Mouse (Mus musculus): Measurements from ENCODE around the gene Acsl4.

Gene Acsl4

DNA sequence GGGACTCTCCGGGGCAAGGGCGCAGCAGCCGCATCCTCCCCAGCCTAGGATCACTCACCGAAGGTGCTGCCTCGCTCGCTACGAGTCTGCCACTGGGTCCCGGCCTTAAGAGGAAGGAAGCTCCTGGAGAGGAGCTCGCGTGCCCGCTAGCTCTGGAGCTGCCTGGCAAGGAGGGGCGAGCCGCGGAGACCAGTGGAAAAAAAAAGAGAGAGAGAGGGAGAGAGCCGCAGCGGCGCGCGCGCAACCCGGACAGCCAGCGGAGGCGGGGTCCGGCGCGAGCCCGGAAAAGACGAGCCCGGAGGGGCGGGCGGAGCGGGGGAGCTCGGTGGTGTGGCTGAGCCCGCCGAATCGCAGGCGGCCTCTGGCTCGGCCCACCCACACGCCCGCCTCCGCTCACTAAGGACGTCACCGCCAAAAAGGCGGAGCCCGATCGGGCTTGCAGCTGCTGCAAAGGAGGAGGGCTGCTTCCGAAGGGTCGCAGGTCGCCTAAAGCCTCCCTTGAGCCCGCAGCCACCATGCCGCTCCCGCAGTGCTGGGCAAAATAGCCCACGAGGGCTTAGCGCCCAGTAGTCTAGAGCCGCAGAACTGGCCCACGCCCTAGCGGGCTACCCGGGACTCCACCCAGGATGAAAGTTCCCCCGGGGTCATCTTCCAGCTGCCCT is at the start of gene Acsl4:
Gene Acsl4 (minus strand): TSS at position 289 of the 662 bp plus-strand sequence.
- DNase-seq (ENCODE audit: low read depth in 1 of 2, low spot score in 2 of 2): peak; percentile 60 to 81

DNA sequence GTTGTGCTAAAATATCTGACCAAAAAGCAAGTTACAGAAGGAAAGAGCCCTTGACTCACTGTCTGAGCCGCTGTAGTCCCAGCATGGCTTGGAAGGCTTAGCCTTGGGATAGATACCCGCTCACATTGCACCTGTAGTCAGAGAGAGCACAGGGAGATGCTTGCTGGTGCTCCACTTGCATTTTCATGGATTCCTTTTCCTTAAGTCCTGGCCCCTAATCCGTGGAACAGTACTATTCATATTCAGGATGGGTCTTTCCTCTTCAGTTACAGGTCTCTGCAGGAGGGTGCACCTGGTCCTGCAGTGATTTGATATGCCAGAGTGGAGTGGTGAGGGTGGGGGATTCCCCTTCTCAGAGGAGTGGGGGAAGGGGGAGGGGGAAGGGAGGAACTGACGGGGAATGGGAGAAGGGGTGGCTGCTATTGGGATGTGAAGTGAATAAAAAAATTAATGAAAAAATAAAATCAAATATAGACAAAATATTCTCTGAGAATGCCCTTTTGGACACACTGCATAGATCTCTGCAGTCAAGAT is 47.7 kb upstream of the Acsl4 start:
- DNase-seq (ENCODE audit: low read depth in 1 of 2, low spot score in 2 of 2): no peak

DNA sequence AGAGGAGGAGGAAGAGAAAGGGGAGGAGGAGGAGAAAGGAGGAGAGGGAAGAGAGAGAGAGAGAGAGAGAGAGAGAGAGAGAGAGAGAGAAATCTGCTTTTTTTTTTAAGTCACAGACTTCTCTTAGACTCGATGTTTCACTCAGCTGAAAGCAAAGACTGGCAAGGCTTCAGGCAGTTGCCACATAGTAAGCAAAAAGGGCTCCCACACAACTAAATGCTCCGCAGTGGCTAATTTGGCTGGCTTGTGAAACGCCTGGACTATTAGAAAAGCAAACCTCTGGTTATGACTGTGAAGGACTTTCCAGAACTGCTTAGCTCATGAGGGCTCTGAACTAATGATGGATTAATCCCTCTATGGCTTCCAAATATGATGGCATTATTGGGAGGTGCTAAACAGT is 42.5 kb upstream of the Acsl4 start:
- no peak for DNase-seq (ENCODE audit: low read depth in 1 of 2, low spot score in 2 of 2)

DNA sequence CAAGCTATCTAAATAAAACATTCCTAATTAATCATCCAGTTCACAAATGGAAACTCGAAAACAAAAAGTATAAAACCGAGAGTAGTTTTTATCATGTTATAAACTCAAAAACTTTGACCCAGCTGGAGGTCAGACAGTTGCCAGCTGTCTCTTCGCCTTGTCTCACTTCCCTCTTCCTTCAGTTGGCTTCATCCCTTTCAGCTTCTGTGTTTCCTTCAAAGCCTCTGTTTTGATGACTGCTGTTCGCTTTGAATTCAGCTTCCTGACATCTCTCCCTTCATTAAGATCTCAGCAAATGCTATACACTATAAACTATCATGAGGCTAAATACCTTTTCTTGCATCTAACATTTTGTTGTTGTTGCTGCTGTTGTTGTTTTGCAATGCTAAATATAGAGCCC is 36.8 kb upstream of the Acsl4 start:
- DNase-seq (ENCODE audit: low read depth in 1 of 2, low spot score in 2 of 2): no peak

DNA sequence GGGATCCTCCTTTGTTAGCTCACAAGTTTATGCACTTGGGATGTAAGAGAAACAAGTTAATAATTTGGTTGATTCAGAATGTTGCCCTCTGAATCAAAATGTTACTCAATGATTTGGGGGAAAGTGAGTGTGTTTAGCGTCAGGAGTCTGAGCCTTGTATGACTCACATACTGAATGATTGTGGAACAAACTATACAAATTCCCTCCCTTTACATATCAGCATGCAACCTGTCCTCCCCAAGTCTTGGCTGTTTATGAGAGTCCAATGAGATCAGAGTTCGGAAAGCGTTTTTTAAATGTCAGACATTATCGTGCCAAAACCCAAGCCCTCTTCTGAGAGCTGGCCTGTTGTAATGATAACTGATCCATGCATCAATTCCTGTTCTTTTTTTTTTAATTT is 36.3 kb upstream of the Acsl4 start:
- no peak for DNase-seq (ENCODE audit: low read depth in 1 of 2, low spot score in 2 of 2)

DNA sequence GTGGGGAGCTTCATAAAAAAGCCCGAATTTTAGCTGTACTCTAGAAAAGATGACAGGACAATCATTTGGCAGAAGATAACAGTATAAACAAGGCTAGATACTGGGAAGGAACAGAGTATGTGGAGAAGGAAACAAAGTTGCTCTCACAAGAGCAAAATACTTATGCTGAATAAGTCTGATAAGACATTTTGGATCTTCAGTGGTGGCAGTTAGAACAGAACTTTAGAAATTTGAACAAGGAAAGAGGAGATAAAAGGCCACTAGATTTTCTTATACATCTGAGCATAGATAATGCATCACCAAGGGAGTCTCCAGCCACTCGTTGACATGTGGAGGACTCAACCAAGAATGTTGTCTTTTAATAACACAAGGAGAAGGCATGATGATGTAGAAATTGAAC is 23.5 kb upstream of the Acsl4 start:
- no peak for DNase-seq (ENCODE audit: low read depth in 1 of 2, low spot score in 2 of 2)

DNA sequence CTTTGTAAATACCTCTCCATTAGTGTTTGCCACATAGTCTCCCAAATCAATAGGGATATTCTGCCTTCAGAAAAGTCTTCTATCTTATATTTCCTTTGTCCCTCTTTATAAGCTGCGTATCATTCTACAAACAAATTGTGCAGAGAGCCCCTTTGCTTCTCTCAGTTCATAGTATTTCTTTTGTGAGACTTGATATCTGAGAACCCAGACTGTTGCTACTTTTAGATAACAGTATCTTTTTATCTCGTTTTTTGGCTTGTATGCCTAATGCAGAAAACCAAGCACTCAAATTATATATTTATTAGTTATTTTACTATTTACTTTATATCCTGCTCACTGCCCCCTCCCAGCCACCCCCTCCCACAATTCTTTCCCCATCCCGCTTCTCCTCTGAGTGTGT is 19.7 kb upstream of the Acsl4 start:
- no peak for DNase-seq (ENCODE audit: low read depth in 1 of 2, low spot score in 2 of 2)

DNA sequence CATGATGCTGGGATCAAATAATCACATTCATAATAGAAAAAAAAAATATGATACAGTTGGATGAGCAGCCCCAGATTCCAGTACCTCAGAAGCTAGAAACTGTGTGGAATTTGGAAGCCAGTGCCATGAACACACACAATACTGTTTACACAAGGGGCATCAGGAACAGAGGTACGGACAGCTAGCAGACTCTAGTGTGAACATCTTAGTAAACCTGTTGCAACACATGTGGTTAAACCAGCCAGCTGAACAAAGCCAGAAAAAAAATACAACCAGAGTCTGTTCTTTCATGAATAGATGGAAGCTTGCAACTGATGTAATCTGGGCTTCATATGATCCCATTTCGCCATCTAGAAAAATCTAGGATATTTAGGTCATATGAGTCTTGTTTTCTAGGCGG is 19.0 kb upstream of the Acsl4 start:
- DNase-seq (ENCODE audit: low read depth in 1 of 2, low spot score in 2 of 2): no peak

DNA sequence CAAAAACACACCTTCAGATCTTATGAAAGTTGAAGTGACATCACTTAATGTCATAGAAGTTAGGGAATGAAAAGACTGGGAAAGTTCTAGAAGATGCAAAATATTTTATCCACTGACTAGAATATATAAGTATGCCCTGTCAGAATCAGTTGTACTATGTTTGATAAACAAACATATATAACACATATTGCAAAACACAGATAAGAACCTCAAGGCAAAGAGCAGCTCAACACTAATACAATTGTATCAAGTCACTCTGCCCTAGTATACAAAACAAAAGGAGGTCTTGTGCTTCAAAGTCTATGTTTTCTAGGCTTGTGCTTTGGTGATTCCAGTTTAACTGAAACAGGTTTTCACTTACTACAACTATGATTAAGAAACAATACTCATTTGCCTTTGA is 12.8 kb upstream of the Acsl4 start:
- no peak for DNase-seq (ENCODE audit: low read depth in 1 of 2, low spot score in 2 of 2)

DNA sequence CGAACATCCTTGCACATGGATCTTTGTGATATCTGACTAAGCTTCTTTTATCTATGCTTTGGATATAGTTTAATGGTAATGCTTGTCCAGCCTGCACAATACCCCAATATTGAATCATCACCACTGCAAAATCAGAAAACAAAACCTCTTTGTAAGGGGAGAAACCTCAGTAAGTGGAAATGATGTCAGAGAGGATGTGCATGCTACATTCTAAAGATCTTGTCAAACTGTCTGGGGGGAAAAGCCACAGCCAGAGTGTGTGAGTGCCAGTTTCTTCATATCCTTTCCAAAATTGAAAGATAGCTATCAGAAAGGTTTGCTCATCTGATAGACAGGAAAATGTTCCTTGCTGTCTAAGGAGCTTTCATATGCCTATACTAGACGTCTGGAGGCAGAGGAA is 8.3 kb upstream of the Acsl4 start:
- DNase-seq (ENCODE audit: low read depth in 1 of 2, low spot score in 2 of 2): no peak

DNA sequence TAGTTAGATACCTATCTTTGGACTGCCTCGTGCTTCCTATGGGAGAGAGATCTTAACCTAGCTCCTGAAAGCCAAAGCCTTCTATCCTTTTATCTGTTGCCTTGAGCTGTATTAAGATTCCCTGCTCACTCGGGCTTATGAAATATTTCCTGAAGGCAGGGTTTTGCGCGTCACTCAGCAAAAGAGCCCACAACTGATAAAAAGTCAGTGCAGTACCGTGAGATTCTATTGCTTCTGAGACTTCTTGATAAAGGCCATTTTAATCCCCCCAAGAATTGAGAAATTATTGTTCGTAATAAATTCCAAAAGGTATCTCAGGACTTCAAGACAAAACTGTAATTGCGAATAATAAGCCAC is 552 bp upstream of the Acsl4 start:
- no peak for DNase-seq (ENCODE audit: low read depth in 1 of 2, low spot score in 2 of 2)

DNA sequence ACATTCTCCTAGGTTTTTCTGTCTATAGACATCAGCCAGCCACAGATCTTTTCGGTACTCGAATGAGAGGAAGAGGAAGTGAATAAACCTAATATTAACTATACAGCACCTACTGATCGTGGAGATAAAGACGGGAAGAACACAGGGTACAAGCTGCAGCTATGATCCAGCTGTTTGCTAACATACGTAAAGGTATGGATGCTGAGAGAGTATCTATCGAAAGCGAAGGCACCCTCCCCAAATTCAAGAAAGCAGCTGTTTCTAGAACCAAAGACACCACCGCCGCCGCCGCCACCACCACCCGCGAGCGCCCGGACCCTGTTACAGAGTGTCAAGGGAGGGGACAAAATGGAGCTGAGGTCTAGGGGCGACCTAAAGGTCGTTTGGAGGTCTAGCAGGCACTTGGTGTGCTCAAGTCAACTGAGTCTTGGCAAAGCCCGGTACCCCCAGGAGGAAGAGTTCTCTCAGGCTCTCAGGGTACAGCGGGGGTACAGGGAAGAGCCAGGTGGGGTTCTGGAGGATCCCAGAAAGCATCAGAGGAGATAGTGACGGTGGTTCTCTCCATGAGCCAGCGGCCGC is 665 bp downstream of the Acsl4 start:
- peak in 1 of 2 experiments; percentile 5 for DNase-seq (ENCODE audit: low read depth in 1 of 2, low spot score in 2 of 2)

DNA sequence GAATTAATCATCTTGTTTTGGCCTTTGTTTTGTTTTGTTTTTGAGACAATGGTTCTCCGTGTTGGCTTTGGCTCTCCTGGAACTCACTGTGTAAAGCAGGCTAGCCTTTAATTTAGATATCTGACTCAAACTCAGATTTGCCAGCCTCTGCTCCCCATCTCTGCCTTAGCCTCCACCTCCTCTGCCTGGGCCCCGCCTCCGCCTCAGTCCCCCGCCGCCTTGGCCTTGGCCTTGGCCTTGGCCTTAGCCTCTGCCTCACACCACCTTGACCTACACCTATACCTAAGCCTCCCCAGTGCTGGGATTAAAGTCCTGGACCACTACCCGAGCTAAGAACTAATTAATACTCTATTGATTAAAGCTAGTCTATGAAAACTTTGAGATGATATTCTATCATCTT is 2.2 kb downstream of the Acsl4 start:
- no peak for DNase-seq (ENCODE audit: low read depth in 1 of 2, low spot score in 2 of 2)

DNA sequence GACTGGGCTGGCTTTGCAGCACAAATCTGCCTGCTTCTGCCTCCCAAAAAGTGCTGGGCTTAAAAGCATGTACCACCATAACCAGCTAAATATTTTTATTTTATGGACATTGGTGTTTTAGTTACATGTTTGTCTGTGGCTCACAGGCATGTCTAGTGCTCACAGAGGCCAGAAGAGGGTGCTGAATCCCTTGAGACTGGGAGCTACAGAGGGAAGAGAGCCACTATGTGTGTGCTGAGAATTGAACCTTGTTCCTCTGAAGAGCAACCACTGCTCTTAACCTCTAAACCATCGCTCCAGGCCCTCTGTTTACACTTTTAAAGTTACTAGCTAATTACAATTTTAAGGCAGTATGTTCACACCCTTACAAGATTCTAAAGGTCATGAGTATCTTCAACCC is 2.7 kb downstream of the Acsl4 start:
- DNase-seq (ENCODE audit: low read depth in 1 of 2, low spot score in 2 of 2): no peak

DNA sequence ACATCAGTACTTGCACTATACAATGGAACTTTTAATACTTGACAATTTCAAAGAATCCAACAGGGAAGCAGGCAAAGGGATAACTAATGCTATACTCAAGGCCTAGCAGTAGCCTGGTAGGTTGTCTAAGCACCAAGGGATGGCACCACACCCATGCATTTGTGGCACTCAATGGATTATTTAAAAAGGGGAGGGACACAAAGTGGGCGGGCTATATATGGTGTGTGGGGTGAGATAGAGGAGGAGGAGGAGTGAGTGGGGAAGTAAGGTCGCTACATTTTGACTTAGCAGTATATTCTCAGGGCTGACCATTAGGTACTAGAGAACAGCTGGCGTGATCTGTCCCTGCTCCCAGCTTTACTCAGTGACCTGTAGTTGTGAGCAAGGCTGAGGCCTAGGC is 5.4 kb downstream of the Acsl4 start:
- no peak for DNase-seq (ENCODE audit: low read depth in 1 of 2, low spot score in 2 of 2)

DNA sequence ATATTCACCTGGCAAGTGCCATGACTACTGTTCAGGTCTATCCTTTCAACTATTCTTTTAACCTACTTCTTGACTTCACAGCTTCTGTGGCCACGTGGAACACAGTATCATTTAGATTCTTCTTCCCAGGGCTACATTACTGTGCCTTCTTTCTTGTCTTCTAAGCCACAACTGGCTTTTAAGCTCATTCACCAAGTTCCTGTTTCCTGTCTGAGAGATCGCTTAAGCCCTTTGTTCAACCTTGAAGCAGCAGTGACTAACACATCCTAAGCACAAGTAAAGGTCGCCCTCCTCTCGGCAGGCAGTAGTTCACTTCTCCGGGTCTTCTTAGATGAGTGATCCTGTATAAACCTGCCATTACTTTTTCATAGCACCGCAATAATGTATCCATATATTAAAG is 10.4 kb downstream of the Acsl4 start:
- DNase-seq (ENCODE audit: low read depth in 1 of 2, low spot score in 2 of 2): no peak

DNA sequence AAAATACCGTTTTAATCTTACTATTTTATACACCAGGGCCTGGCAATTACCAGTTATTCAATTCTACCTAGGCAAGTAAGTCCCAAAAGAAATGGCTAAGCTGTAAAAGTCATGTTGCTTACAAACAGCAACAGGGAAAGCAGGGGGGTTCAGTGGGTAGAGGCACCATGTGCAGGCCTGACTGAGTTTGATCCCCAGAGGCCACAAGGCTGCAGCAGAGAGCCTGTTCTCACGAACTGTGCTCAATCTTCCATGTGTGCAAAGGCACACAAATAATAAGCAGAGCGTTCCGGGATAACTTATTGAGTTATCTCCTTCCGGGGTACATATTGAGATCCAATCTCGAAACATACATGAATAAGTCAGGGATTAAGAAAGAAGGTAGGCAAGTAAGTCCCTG is 12.3 kb downstream of the Acsl4 start:
- DNase-seq (ENCODE audit: low read depth in 1 of 2, low spot score in 2 of 2): no peak

DNA sequence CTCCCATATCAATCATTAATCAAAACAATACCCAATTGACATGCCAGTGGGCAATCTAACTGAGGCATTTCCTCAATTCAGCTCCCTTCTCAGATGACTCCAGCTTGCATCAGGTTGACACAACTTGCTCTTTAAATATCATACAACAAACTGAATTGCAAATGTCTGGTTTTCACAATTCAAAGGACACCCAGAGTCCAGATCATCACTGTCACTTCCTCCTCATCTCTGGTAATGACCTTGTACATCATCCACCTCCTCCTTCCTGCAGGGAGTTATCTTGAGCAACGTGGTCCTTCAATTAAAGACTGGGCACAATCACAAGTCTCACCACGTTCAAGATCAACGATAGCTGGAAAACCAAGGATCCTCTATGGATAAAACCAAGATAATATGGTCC is 13.0 kb downstream of the Acsl4 start:
- no peak for DNase-seq (ENCODE audit: low read depth in 1 of 2, low spot score in 2 of 2)

DNA sequence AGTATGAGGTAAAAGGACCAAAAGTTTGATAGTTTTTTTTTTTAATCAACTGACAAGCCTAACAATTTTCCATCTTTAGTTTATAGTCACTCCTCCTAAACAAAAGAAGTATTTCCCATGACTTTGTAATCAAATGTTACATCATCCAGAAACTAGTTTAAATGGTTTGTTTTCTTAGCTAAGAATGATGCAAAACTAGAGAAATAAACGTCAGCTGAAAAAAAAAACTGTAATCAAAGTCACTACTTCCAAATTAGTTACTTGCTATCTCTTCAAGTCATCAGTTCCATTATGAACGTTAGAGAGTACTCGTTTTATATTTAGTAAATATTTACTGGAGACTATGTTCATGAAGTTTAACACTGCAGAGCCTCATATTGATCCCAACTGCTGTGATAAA is 13.6 kb downstream of the Acsl4 start:
- DNase-seq (ENCODE audit: low read depth in 1 of 2, low spot score in 2 of 2): no peak

DNA sequence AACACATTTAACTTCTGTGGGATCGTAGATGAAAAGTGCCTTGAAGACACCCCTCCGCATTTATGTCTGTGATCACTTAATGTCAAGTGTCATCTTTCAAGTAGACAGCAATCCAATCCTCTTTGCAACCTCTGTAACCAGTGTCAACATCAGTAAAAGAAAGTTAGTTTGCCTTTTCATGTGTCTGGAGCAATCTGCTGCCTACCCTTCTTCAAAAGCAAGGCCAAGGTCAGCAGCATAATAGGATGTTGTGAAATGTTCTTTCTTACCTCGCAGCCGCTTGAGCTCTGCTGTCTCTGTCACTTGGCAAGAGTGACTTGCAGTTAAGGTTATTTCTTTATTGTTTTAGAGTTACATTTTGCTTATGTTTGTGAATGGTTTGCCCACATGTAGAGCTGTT is 14.8 kb downstream of the Acsl4 start:
- no peak for DNase-seq (ENCODE audit: low read depth in 1 of 2, low spot score in 2 of 2)

DNA sequence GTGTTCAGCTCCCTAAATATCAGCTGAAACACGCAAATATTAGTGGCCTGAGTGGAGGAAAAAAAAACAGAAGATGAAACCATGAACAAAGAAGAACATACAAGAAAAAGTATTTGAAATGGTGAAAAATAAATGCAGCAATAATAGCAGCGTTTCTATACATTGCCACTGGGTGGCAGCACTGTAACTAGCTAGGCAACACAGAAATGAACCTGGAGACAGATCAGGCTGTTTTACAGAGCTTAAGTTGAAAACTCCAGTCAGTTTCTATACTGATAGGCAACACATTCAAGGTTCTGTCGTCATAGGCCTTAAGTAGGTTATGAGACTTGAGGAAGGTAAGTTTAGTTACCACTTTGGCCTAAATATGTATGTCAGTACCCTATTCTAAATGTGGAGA is 17.9 kb downstream of the Acsl4 start:
- DNase-seq (ENCODE audit: low read depth in 1 of 2, low spot score in 2 of 2): no peak

DNA sequence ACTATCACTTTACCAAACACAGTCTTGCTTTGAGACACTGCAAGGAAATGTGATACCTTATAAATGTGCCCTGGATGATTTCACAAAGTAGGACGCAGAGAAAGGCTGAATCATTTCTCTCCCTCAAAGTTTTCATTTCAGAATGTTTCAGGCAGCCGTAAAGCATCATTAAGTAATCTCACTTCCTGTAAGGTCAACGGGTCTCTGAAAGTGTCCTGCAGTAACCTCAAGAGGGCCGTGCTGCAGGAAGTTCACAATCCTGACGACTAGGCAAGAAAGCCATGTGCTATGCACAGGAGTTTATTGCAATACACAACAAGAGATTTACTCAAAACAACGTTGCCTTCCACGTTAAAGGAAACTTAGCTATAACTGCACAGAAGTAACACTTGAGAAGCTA is 20.4 kb downstream of the Acsl4 start:
- no peak for DNase-seq (ENCODE audit: low read depth in 1 of 2, low spot score in 2 of 2)

DNA sequence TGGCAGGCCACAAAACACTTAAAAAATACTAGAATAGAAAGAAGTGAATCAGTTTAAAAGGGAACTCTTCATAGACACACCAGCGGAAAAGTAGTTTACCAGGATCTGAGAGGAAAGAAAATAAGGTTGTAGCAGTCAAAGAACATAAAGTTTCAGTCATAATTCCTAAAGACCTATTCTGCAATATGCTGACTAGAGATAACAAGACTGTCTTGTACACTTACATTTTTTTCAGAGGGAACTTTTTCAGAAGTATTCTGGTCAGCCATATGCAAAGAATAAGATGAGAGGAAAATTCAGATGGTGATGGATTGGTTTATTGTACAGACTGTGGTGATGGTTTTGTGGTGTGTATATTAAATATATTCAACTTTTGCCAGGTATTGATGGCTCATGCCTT is 26.5 kb downstream of the Acsl4 start:
- DNase-seq (ENCODE audit: low read depth in 1 of 2, low spot score in 2 of 2): no peak

Measured in monocyte, adult 2 months (primary cell).